Mouse (Mus musculus) midbrain, embryonic 15.5 days (tissue): ENCODE data around the gene Calcrl. TPM values are rescaled to one million over a fixed set of nuclear protein-coding genes. Genes with fewer than 3 reads are reported as not detected.
"Not testable (repeated sequence)": the region's sequence is repeated elsewhere in the genome, so short reads cannot be mapped to it uniquely, and the experiment has no call there.

Source experiments
- ATAC-seq: fragments of 200-750 bp; cut with Nextera tagmentation; replicated peaks from 2 replicates; pipeline ENCODE4 v1.8.0; 2017; ENCODE audit warnings: moderate TSS enrichment
- H3K27ac ChIP-seq: fragments of 300-500 bp; sonication (generic); 2 replicates; pipeline ENCODE4 v1.5.1; 2015; ENCODE audit warnings: mild to moderate bottlenecking, inconsistent platforms
- H3K27me3 ChIP-seq: fragments of 300-500 bp; sonication (generic); replicated peaks from 2 replicates; pipeline ENCODE4 v1.6.1; 2015; ENCODE audit warnings: inconsistent platforms
- H3K36me3 ChIP-seq: fragments of 300-500 bp; sonication (generic); replicated peaks from 2 replicates; pipeline ENCODE4 v1.6.1; 2015; ENCODE audit warnings: inconsistent platforms
- H3K4me1 ChIP-seq: fragments of 300-500 bp; sonication (generic); 2 replicates; pipeline ENCODE4 v1.6.1; 2015; ENCODE audit warnings: inconsistent platforms
- H3K4me2 ChIP-seq: fragments of 300-500 bp; sonication (generic); 2 replicates; pipeline ENCODE4 v1.6.1; 2015; ENCODE audit warnings: inconsistent platforms, mild to moderate bottlenecking, moderate library complexity
- H3K4me3 ChIP-seq: fragments of 300-500 bp; sonication (generic); 2 replicates; pipeline ENCODE4 v1.5.1; 2015; ENCODE audit warnings: mild to moderate bottlenecking, inconsistent platforms
- H3K9ac ChIP-seq: fragments of 300-500 bp; sonication (generic); 2 replicates; pipeline ENCODE4 v1.6.1; 2015; ENCODE audit warnings: mild to moderate bottlenecking, inconsistent platforms
- H3K9me3 ChIP-seq: fragments of 300-500 bp; sonication (generic); 2 replicates; pipeline ENCODE4 v1.6.1; 2016; ENCODE audit warnings: inconsistent platforms
- WGBS: fragments of 180-500 bp; shearing (Covaris S2); methylation state at CpG from one replicate; pipeline ENCODE4 v1.1.7; 2015; ENCODE audit warnings: mixed read lengths; 5-methylcytosine and 5-hydroxymethylcytosine counted together
- polyA plus RNA-seq: library from polyadenylated mRNA; unstranded; fragments of >200 nt; fragmentation: Nextera tagmentation; extraction: Ambion mirVana; gene quantifications from 2 replicates; pipeline ENCODE4 v1.2.1, GENCODE M21; 2015

The Calcrl gene
- polyA plus RNA-seq, 1 experiment from 2014 or later = 8.6 TPM

- no peak overlapping the region for H3K9ac ChIP-seq
- H3K4me2 ChIP-seq = no peak overlapping the region
- H3K36me3 ChIP-seq = no peaks in the 10 kb centered on the region
- ATAC-seq = no peak
- 87% methylated on average over 5 of the region's 5 CpGs for WGBS
- no peak overlapping the region for H3K4me3 ChIP-seq
- no peak overlapping the region for H3K27ac ChIP-seq
- no peaks in the 10 kb centered on the region for H3K9me3 ChIP-seq
- no peaks in the 10 kb centered on the region for H3K27me3 ChIP-seq
- H3K4me1 ChIP-seq = no peaks in the 10 kb centered on the region
Measured at GRCm38 (mm10) chr2:84441940-84442339, 16.7 kb upstream of the Calcrl start.

GRCm38 (mm10) chr2:84429724-84430123 is 4.5 kb upstream of the Calcrl start:
- H3K27me3 ChIP-seq = no peaks in the 10 kb centered on the region
- H3K4me3 ChIP-seq = no peak overlapping the region
- no peak overlapping the region for H3K4me2 ChIP-seq
- H3K4me1 ChIP-seq = peaks cover 4% of the 10 kb centered on the region
- H3K36me3 ChIP-seq = no peaks in the 10 kb centered on the region
- H3K9me3 ChIP-seq = no peaks in the 10 kb centered on the region
- 54% methylated on average over 11 of the region's 11 CpGs for WGBS
- ATAC-seq = peak; percentile 77
- H3K27ac ChIP-seq = no peak overlapping the region
- H3K9ac ChIP-seq = no peak overlapping the region

- ATAC-seq = no peak
- Histone ChIP-seq H3K4me2 (no peak overlapping the region), H3K9me3 (no peaks in the 10 kb centered on the region), H3K27ac (no peak overlapping the region), H3K27me3 (no peaks in the 10 kb centered on the region), H3K36me3 (no peaks in the 10 kb centered on the region), H3K9ac (no peak overlapping the region), H3K4me1 (peaks cover 4% of the 10 kb centered on the region), H3K4me3 (no peak overlapping the region)
- 70% methylated on average over 3 of the region's 3 CpGs for WGBS
Measured at GRCm38 (mm10) chr2:84428836-84429235, 3.6 kb upstream of the Calcrl start.

GRCm38 (mm10) chr2:84426531-84426930 is 1.3 kb upstream of the Calcrl start:
- ATAC-seq = no peak
- H3K4me1 ChIP-seq = peaks cover 4% of the 10 kb centered on the region
- no peak overlapping the region for H3K4me3 ChIP-seq
- H3K9ac ChIP-seq = no peak overlapping the region
- H3K9me3 ChIP-seq = no peaks in the 10 kb centered on the region
- H3K36me3 ChIP-seq = no peaks in the 10 kb centered on the region
- WGBS = 92% methylated on average over 4 of the region's 4 CpGs
- no peak overlapping the region for H3K4me2 ChIP-seq
- no peak overlapping the region for H3K27ac ChIP-seq
- H3K27me3 ChIP-seq = no peaks in the 10 kb centered on the region

GRCm38 (mm10) chr2:84416501-84416900 is 8.7 kb downstream of the Calcrl start:
- Histone ChIP-seq H3K9me3 (no peaks in the 10 kb centered on the region), H3K4me1 (no peaks in the 10 kb centered on the region), H3K36me3 (no peaks in the 10 kb centered on the region), H3K4me2 (no peak overlapping the region), H3K9ac (no peak overlapping the region), H3K27ac (no peak overlapping the region), H3K4me3 (no peak overlapping the region), H3K27me3 (no peaks in the 10 kb centered on the region)
- 72% methylated on average over 4 of the region's 4 CpGs for WGBS
- ATAC-seq = no peak

- H3K27ac ChIP-seq = no peak overlapping the region
Measured at GRCm38 (mm10) chr2:84409796-84410592, 15.2 kb downstream of the Calcrl start.

GRCm38 (mm10) chr2:84404834-84405233 is 20.4 kb downstream of the Calcrl start:
- 82% methylated on average over 3 of the region's 3 CpGs for WGBS
- H3K9ac ChIP-seq = no peak overlapping the region
- H3K36me3 ChIP-seq = no peaks in the 10 kb centered on the region
- no peak overlapping the region for H3K4me3 ChIP-seq
- no peak overlapping the region for H3K4me2 ChIP-seq
- no peak for ATAC-seq
- no peaks in the 10 kb centered on the region for H3K27me3 ChIP-seq
- no peaks in the 10 kb centered on the region for H3K4me1 ChIP-seq
- no peak overlapping the region for H3K27ac ChIP-seq
- no peaks in the 10 kb centered on the region for H3K9me3 ChIP-seq

More at GRCm38 (mm10) chr2:84409796-84410592, 15.2 kb downstream of the Calcrl start:
- Histone ChIP-seq H3K4me1 (no peaks in the 10 kb centered on the region), H3K36me3 (no peaks in the 10 kb centered on the region), H3K9ac (no peak overlapping the region), H3K27me3 (no peaks in the 10 kb centered on the region), H3K4me3 (no peak overlapping the region), H3K9me3 (no peaks in the 10 kb centered on the region), H3K4me2 (no peak overlapping the region)
- ATAC-seq = no peak

GRCm38 (mm10) chr2:84402713-84403112 is 22.5 kb downstream of the Calcrl start:
- no peak overlapping the region for H3K27ac ChIP-seq
- no peak for ATAC-seq
- H3K27me3 ChIP-seq = no peaks in the 10 kb centered on the region
- no peaks in the 10 kb centered on the region for H3K36me3 ChIP-seq
- H3K4me2 ChIP-seq = no peak overlapping the region
- H3K4me1 ChIP-seq = no peaks in the 10 kb centered on the region
- no peak overlapping the region for H3K9ac ChIP-seq
- WGBS = 89% methylated on average over 3 of the region's 3 CpGs
- H3K4me3 ChIP-seq = no peak overlapping the region
- no peaks in the 10 kb centered on the region for H3K9me3 ChIP-seq

- 74% methylated on average over 4 of the region's 4 CpGs for WGBS
- no peaks in the 10 kb centered on the region for H3K4me1 ChIP-seq
- H3K36me3 ChIP-seq = no peaks in the 10 kb centered on the region
- H3K4me2 ChIP-seq = no peak overlapping the region
- H3K9ac ChIP-seq = no peak overlapping the region
- no peaks in the 10 kb centered on the region for H3K9me3 ChIP-seq
- H3K27ac ChIP-seq = no peak overlapping the region
- no peaks in the 10 kb centered on the region for H3K27me3 ChIP-seq
- H3K4me3 ChIP-seq = no peak overlapping the region
- no peak for ATAC-seq
Measured at GRCm38 (mm10) chr2:84396557-84396956, 28.7 kb downstream of the Calcrl start.

- 94% methylated on average over 4 of the region's 4 CpGs for WGBS
- H3K9ac ChIP-seq = no peak overlapping the region
Measured at GRCm38 (mm10) chr2:84393236-84393635, 32.0 kb downstream of the Calcrl start.

GRCm38 (mm10) chr2:84389075-84389474 is 36.1 kb downstream of the Calcrl start:
- ATAC-seq = no peak
- no peaks in the 10 kb centered on the region for H3K36me3 ChIP-seq

More at GRCm38 (mm10) chr2:84393236-84393635, 32.0 kb downstream of the Calcrl start:
- Histone ChIP-seq H3K36me3 (no peaks in the 10 kb centered on the region), H3K27ac (no peak overlapping the region), H3K9me3 (no peaks in the 10 kb centered on the region), H3K4me1 (no peaks in the 10 kb centered on the region), H3K4me2 (no peak overlapping the region), H3K4me3 (no peak overlapping the region), H3K27me3 (no peaks in the 10 kb centered on the region)
- no peak for ATAC-seq

GRCm38 (mm10) chr2:84388537-84388936 is 36.7 kb downstream of the Calcrl start:
- not testable (repeated sequence) for H3K36me3 ChIP-seq, H3K9ac ChIP-seq, H3K4me1 ChIP-seq, H3K27ac ChIP-seq, H3K27me3 ChIP-seq, H3K4me2 ChIP-seq, ATAC-seq, H3K9me3 ChIP-seq, H3K4me3 ChIP-seq
- WGBS = 92% methylated on average over 14 of the region's 14 CpGs

More at GRCm38 (mm10) chr2:84389075-84389474, 36.1 kb downstream of the Calcrl start:
- no peak overlapping the region for H3K4me3 ChIP-seq
- H3K27me3 ChIP-seq = no peaks in the 10 kb centered on the region
- no peak overlapping the region for H3K9ac ChIP-seq
- no peaks in the 10 kb centered on the region for H3K9me3 ChIP-seq
- no peaks in the 10 kb centered on the region for H3K4me1 ChIP-seq
- H3K4me2 ChIP-seq = no peak overlapping the region
- H3K27ac ChIP-seq = no peak overlapping the region

- Histone ChIP-seq H3K27ac (no peak overlapping the region), H3K4me3 (no peak overlapping the region), H3K9ac (no peak overlapping the region), H3K27me3 (no peaks in the 10 kb centered on the region), H3K4me1 (no peaks in the 10 kb centered on the region), H3K36me3 (no peaks in the 10 kb centered on the region), H3K4me2 (no peak overlapping the region), H3K9me3 (no peaks in the 10 kb centered on the region)
- no peak for ATAC-seq
- WGBS = 73% methylated on average over 7 of the region's 7 CpGs
Measured at GRCm38 (mm10) chr2:84388023-84388416, 37.2 kb downstream of the Calcrl start.
